In the genomic region with DNA sequence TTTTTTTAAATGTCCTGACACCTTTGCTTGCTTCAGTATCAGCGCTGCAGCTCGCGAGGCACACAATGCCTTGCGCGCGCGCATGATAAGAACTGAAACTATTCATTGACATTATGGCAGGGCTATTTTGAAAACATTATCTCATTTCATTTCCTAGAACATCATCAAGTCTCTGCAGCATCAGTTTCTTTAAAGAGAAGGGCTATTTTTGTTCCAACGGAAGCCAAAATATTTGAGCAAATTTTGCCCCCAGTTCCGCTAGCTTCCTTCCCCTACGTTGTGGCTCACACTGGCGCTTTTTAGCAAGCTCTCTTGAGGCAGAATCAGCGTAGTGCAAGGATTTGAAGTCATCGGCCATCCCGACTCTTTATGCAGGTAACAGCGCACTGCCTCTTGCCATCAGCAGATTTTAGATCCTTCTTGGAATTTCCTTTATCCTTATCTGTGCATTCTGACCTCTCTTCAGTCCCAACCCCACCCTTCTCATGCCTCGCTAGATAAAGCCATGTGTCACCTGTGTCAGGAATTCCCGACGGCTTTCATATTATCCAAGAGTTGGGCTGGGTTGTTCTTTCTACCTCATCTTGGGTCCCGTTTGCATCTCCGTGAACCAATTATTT, we compare ENCODE assay signal across 11 mouse cellular contexts.
DNase-seq lines count a peak whose midpoint lies in the region; ATAC-seq and TF ChIP-seq lines count a peak whose summit lies in the region.
"Had no signal": no experiment of that assay in that cellular context is flagged by ENCODE, and none has a peak within 500 bp of the region (broad histone marks: within the 10 kb centered on the region; RNA-seq: fewer than 3 reads in every experiment).

No protein-coding gene starts in this region.

- 65% methylated on average over 20 of the region's 20 CpGs for WGBS in kidney, adult 2 months

- DNase-seq in kidney, adult 2 months: peak; percentile 57
- no peak for DNase-seq in kidney, postnatal 4 days
- DNase-seq in induced T-regulatory cell, adult 2 months (ENCODE audit: low read depth): peak; percentile 53
- no peak for DNase-seq in ovary, postnatal 36 days (ENCODE audit: low spot score)
- DNase-seq in adrenal gland, postnatal 36 days: no peak
- DNase-seq in layer of hippocampus, adult 9-10 months (ENCODE audit: low spot score): no peak
- DNase-seq: cerebellum, adult 9-10 months had no signal

- TF ChIP-seq CTCF in kidney, adult 2 months (conservative IDR thresholded peaks at IDR 0.05; ENCODE audit: insufficient read depth, insufficient read length, low read depth, low read length): no peak

- H3K4me1 ChIP-seq in kidney, adult 2 months (ENCODE audit: control insufficient read depth, insufficient read depth, low read length): 0 out of 2 replicates have a peak, but pooled peaks cover 8% of the 10 kb centered on the region

- H3K27me3 ChIP-seq in kidney, adult 2 months (replicated peaks; ENCODE audit: control insufficient read depth, insufficient read depth, low read length): no peaks in the 10 kb centered on the region
- H3K27me3 ChIP-seq: megakaryocyte, embryonic 14.5 days had no signal

- H3K27ac ChIP-seq in kidney, adult 2 months (ENCODE audit: insufficient read depth, low read depth, low read length): no peak overlapping the region; the same call in 1 of the 2 replicates

- no peaks in the 10 kb centered on the region for H3K36me3 ChIP-seq in kidney, adult 2 months (ENCODE audit: control insufficient read depth, insufficient read depth, low read length)

- ATAC-seq in activated CD4-positive, CD25-positive, alpha-beta regulatory T cell, adult 4 months: peak; percentile 22
- ATAC-seq in megakaryocyte, adult 5-6 weeks (ENCODE audit: poor library complexity, severe bottlenecking): 0 out of 2 replicates have a peak, but pooled peaks have one; percentile 14

- no peak overlapping the region for H3K4me3 ChIP-seq in kidney, adult 2 months (ENCODE audit: insufficient read depth, low read depth, low read length)
- H3K4me3 ChIP-seq: erythroblast, embryonic 14.5 days; megakaryocyte, embryonic 14.5 days had no signal

- TF ChIP-seq POLR2A in kidney, adult 2 months (IDR thresholded peaks at IDR 0.05; ENCODE audit: low read depth, low read length): no peak

Comparison
In these comparisons a context has a peak if more than half of its experiments do, and no peak if none do; other contexts are left out.
1. DNase-seq: peak in kidney, adult 2 months (single experiment) and induced T-regulatory cell, adult 2 months (single experiment); none in kidney, postnatal 4 days (0 of 2), ovary, postnatal 36 days (single experiment), adrenal gland, postnatal 36 days (0 of 2) and layer of hippocampus, adult 9-10 months (single experiment).